Mouse (Mus musculus): Measurements from ENCODE around the gene U2af1.

DNA sequence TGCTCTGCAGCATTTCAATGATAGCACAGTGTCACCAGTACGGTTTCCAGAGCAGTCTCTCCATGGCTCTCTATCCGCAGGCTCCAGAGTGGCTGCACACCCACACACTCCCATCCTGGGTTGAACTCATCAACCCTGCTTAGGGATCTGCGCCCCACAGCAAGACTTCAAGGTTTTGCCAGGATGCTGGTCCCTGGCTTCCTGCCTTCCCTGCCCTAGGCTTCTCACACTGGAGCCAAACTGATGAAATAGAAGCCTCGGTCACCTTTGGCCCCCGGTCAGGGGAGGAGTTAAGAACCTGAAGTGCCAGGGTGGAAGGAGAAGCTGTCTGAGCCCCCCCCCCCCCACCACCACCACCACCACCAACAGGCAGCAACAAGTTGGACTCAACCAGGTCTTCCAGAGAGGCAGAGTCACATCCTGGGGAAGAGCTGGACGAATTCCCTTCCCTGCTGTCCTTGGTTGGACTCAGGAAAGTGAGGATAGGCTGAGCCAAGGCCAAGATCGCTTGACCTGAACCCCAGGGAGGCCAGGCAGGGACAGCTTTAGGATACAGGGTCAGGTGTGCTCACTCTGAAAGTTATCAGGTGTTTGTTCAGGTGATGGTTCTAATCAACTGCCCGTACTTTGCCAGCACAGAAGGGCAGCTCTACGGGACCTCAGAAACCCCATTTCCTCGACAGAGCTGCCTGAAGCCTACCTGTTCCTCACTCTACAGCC is 27.5 kb downstream of the U2af1 start:
- TF ChIP-seq CTCF (IDR thresholded peaks at IDR 0.05; ENCODE audit: extremely low read depth, insufficient read length, insufficient replicate concordance, low read depth, low read length) = no peak
- TF ChIP-seq POLR2A (IDR thresholded peaks at IDR 0.05; ENCODE audit: low read depth, low read length) = no peak

Data from small intestine, adult 2 months (tissue).